Mouse (Mus musculus) embryonic facial prominence, embryonic 10.5 days (tissue): ENCODE results near the gene Npy5r. TPM values are rescaled to one million over a fixed set of nuclear protein-coding genes. Genes with fewer than 3 reads are reported as not detected.

Source experiments
- DNase-seq: peaks from one replicate; pipeline ENCODE4 v3.0.0-alpha.2; 2017; ENCODE audit warnings: low spot score
- H3K27ac ChIP-seq: fragments of 300-500 bp; sonication (generic); replicated peaks from 2 replicates; pipeline ENCODE4 v1.5.1; 2016; ENCODE audit warnings: mild to moderate bottlenecking
- H3K27me3 ChIP-seq: fragments of 300-500 bp; sonication (generic); replicated peaks from 2 replicates; pipeline ENCODE4 v1.6.1; 2016; ENCODE audit warnings: low read depth, mild to moderate bottlenecking; ENCODE audit not compliant: poor library complexity, severe bottlenecking
- H3K36me3 ChIP-seq: fragments of 300-500 bp; sonication (generic); replicated peaks from 2 replicates; pipeline ENCODE4 v1.6.1; 2016; ENCODE audit warnings: mild to moderate bottlenecking, moderate library complexity
- H3K4me1 ChIP-seq: fragments of 300-500 bp; sonication (generic); 2 replicates; pipeline ENCODE4 v1.6.1; 2016
- H3K4me3 ChIP-seq: fragments of 300-500 bp; sonication (generic); 2 replicates; pipeline ENCODE4 v1.5.1; 2016; ENCODE audit warnings: mild to moderate bottlenecking, moderate library complexity
- H3K9me3 ChIP-seq: fragments of 300-500 bp; sonication (generic); 2 replicates; pipeline ENCODE4 v1.6.1; 2016; ENCODE audit warnings: mild to moderate bottlenecking
- WGBS: fragments of 180-500 bp; shearing (Covaris S2); methylation state at CpG from one replicate; pipeline ENCODE4 v1.1.7; 2016; 5-methylcytosine and 5-hydroxymethylcytosine counted together
- polyA plus RNA-seq: library from polyadenylated mRNA; unstranded; fragments of >200 nt; fragmentation: Nextera tagmentation; extraction: Ambion mirVana; gene quantifications from 2 replicates; pipeline ENCODE4 v1.2.1, GENCODE M21; 2016

Gene Npy5r
- polyA plus RNA-seq, 1 experiment from 2014 or later: 0.06 TPM

DNA sequence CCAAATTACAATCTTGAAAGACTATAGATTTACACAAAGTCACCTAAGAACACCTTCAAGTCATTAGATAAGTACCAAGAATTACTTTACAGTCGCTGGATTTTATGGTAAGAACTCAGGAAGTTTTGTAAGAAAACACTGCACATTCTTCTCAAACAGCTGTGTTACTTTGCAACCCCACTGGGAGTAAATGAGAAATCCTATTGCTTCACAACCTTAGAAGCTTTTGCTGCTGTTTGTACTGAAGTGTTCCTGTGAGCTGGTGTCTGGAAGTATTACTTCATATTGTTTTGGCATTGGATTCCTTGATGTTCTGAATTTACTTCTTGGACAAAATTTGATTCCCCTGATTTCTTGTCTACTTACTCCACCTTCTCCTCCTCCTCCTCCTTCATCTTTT, 57.2 kb downstream of the Npy5r start:
- 64% methylated on average over 1 of the region's 1 CpGs for WGBS
- no peaks in the 10 kb centered on the region for H3K4me1 ChIP-seq
- no peaks in the 10 kb centered on the region for H3K9me3 ChIP-seq
- H3K4me3 ChIP-seq: no peak overlapping the region
- H3K27ac ChIP-seq: no peak overlapping the region
- no peaks in the 10 kb centered on the region for H3K36me3 ChIP-seq
- no peak for DNase-seq
- H3K27me3 ChIP-seq: no peaks in the 10 kb centered on the region

Other genes starting within 250 kb of the Npy5r start
- gene Tma16, start 201.6 kb downstream of the Npy5r start, polyA plus RNA-seq: 20.5 and 23.0 TPM in 2 replicates
- not detected in 2 replicates for gene Tktl2, start 176.4 kb downstream of the Npy5r start, polyA plus RNA-seq
- 0.21 and 0.31 TPM in 2 replicates for gene Npy1r, start 9.1 kb upstream of the Npy5r start, polyA plus RNA-seq
- gene Naf1, start 172.1 kb upstream of the Npy5r start, polyA plus RNA-seq: 3.3 and 4.0 TPM in 2 replicates